Mouse (Mus musculus): ENCODE data around the gene Fcho2. TPM values are rescaled to one million over a fixed set of nuclear protein-coding genes. Genes with fewer than 3 reads are reported as not detected.
"Not testable (repeated sequence)": the region's sequence is repeated elsewhere in the genome, so short reads cannot be mapped to it uniquely, and the experiment has no call there.

Fcho2 gene
- polyA plus RNA-seq, 1 experiment from 2014 or later = 37.5 TPM

- Histone ChIP-seq H3K27me3 (ENCODE audit: insufficient read depth, low read length) (no peaks in the 10 kb centered on the region), H3K9me3 (ENCODE audit: low read length) (no peaks in the 10 kb centered on the region), H3K27ac (ENCODE audit: low read length) (no peak overlapping the region), H3K4me3 (ENCODE audit: low read length) (no peak overlapping the region), H3K36me3 (ENCODE audit: insufficient read depth, low read length) (no peaks in the 10 kb centered on the region), H3K9ac (replicated peaks; ENCODE audit: low read length) (no peak overlapping the region), H3K4me1 (ENCODE audit: insufficient read depth, low read length) (no peaks in the 10 kb centered on the region), H3K4me2 (replicated peaks; ENCODE audit: low read depth, low read length) (no peak overlapping the region)
- no peak for ATAC-seq (ENCODE audit: low FRiP score, low TSS enrichment)
- 79% methylated on average over 4 of the region's 4 CpGs for WGBS
Measured at GRCm38 (mm10) chr13:98825574-98825973, 10.3 kb upstream of the Fcho2 start.

- Histone ChIP-seq H3K36me3 (ENCODE audit: insufficient read depth, low read length) (no peaks in the 10 kb centered on the region), H3K9ac (replicated peaks; ENCODE audit: low read length) (no peak overlapping the region), H3K27me3 (ENCODE audit: insufficient read depth, low read length) (no peaks in the 10 kb centered on the region), H3K4me2 (replicated peaks; ENCODE audit: low read depth, low read length) (no peak overlapping the region), H3K4me1 (ENCODE audit: insufficient read depth, low read length) (peaks cover 23% of the 10 kb centered on the region), H3K4me3 (ENCODE audit: low read length) (no peak overlapping the region), H3K9me3 (ENCODE audit: low read length) (no peaks in the 10 kb centered on the region), H3K27ac (ENCODE audit: low read length) (peak overlapping the region; percentile 74)
- no peak for ATAC-seq (ENCODE audit: low FRiP score, low TSS enrichment)
- WGBS = 58% methylated on average over 2 of the region's 2 CpGs
Measured at GRCm38 (mm10) chr13:98819094-98819493, 3.8 kb upstream of the Fcho2 start.

GRCm38 (mm10) chr13:98818205-98818604 lies 3.0 kb upstream of the Fcho2 start:
- Histone ChIP-seq H3K27me3 (ENCODE audit: insufficient read depth, low read length) (no peaks in the 10 kb centered on the region), H3K4me2 (replicated peaks; ENCODE audit: low read depth, low read length) (no peak overlapping the region), H3K4me3 (ENCODE audit: low read length) (no peak overlapping the region), H3K4me1 (ENCODE audit: insufficient read depth, low read length) (peaks cover 30% of the 10 kb centered on the region), H3K27ac (ENCODE audit: low read length) (peak overlapping the region; percentile 2; the same call in 1 of the 2 replicates), H3K9ac (replicated peaks; ENCODE audit: low read length) (no peak overlapping the region), H3K9me3 (ENCODE audit: low read length) (no peaks in the 10 kb centered on the region), H3K36me3 (ENCODE audit: insufficient read depth, low read length) (no peaks in the 10 kb centered on the region)
- 52% methylated on average over 4 of the region's 4 CpGs for WGBS
- no peak for ATAC-seq (ENCODE audit: low FRiP score, low TSS enrichment)

GRCm38 (mm10) chr13:98817766-98818165 lies 2.5 kb upstream of the Fcho2 start:
- Histone ChIP-seq H3K4me1 (ENCODE audit: insufficient read depth, low read length) (peaks cover 30% of the 10 kb centered on the region), H3K36me3 (ENCODE audit: insufficient read depth, low read length) (no peaks in the 10 kb centered on the region), H3K4me3 (ENCODE audit: low read length) (no peak overlapping the region), H3K9ac (replicated peaks; ENCODE audit: low read length) (no peak overlapping the region), H3K27me3 (ENCODE audit: insufficient read depth, low read length) (no peaks in the 10 kb centered on the region), H3K27ac (ENCODE audit: low read length) (peak overlapping the region; percentile 2; the same call in 1 of the 2 replicates), H3K9me3 (ENCODE audit: low read length) (no peaks in the 10 kb centered on the region), H3K4me2 (replicated peaks; ENCODE audit: low read depth, low read length) (no peak overlapping the region)
- 47% methylated on average over 4 of the region's 4 CpGs for WGBS
- no peak for ATAC-seq (ENCODE audit: low FRiP score, low TSS enrichment)

- not testable (repeated sequence) for H3K27me3 ChIP-seq (ENCODE audit: insufficient read depth, low read length); H3K27ac ChIP-seq (ENCODE audit: low read length); H3K4me2 ChIP-seq (replicated peaks; ENCODE audit: low read depth, low read length); ATAC-seq (ENCODE audit: low FRiP score, low TSS enrichment); H3K9ac ChIP-seq (replicated peaks; ENCODE audit: low read length); H3K36me3 ChIP-seq (ENCODE audit: insufficient read depth, low read length); H3K4me3 ChIP-seq (ENCODE audit: low read length); H3K9me3 ChIP-seq (ENCODE audit: low read length)
- peaks cover 36% of the 10 kb centered on the region for H3K4me1 ChIP-seq (ENCODE audit: insufficient read depth, low read length)
- 63% methylated on average over 4 of the region's 4 CpGs for WGBS
Measured at GRCm38 (mm10) chr13:98816981-98817660, 1.9 kb upstream of the Fcho2 start.

- ATAC-seq (ENCODE audit: low FRiP score, low TSS enrichment) = no peak
- H3K36me3 ChIP-seq (ENCODE audit: insufficient read depth, low read length) = no peaks in the 10 kb centered on the region
- 78% methylated on average over 9 of the region's 9 CpGs for WGBS
- no peak overlapping the region for H3K9ac ChIP-seq (replicated peaks; ENCODE audit: low read length)
- H3K4me2 ChIP-seq (replicated peaks; ENCODE audit: low read depth, low read length) = no peak overlapping the region
- no peaks in the 10 kb centered on the region for H3K27me3 ChIP-seq (ENCODE audit: insufficient read depth, low read length)
- H3K4me1 ChIP-seq (ENCODE audit: insufficient read depth, low read length) = peaks cover 36% of the 10 kb centered on the region
- H3K4me3 ChIP-seq (ENCODE audit: low read length) = no peak overlapping the region
- peak overlapping the region; percentile 99 for H3K27ac ChIP-seq (ENCODE audit: low read length)
- no peaks in the 10 kb centered on the region for H3K9me3 ChIP-seq (ENCODE audit: low read length)
Measured at GRCm38 (mm10) chr13:98816571-98816970, 1.3 kb upstream of the Fcho2 start.

- under 1% methylated on average over 40 of the region's 81 CpGs for WGBS
Measured at GRCm38 (mm10) chr13:98814275-98815040, 791 bp downstream of the Fcho2 start.

GRCm38 (mm10) chr13:98813596-98814274 lies 1.5 kb downstream of the Fcho2 start:
- Histone ChIP-seq H3K4me2 (replicated peaks; ENCODE audit: low read depth, low read length) (peak overlapping the region; percentile 62), H3K9ac (replicated peaks; ENCODE audit: low read length) (peak overlapping the region; percentile 97), H3K4me1 (ENCODE audit: insufficient read depth, low read length) (peaks cover 29% of the 10 kb centered on the region), H3K27ac (ENCODE audit: low read length) (peak overlapping the region; percentile 99), H3K27me3 (ENCODE audit: insufficient read depth, low read length) (no peaks in the 10 kb centered on the region), H3K36me3 (ENCODE audit: insufficient read depth, low read length) (no peaks in the 10 kb centered on the region), H3K9me3 (ENCODE audit: low read length) (no peaks in the 10 kb centered on the region), H3K4me3 (ENCODE audit: low read length) (peak overlapping the region; percentile 91)
- WGBS = 22% methylated on average over 12 of the region's 12 CpGs
- ATAC-seq (ENCODE audit: low FRiP score, low TSS enrichment) = no peak

More at GRCm38 (mm10) chr13:98814275-98815040, 791 bp downstream of the Fcho2 start:
- H3K9ac ChIP-seq (replicated peaks; ENCODE audit: low read length) = peak overlapping the region; percentile 97
- peak overlapping the region; percentile 91 for H3K4me3 ChIP-seq (ENCODE audit: low read length)
- H3K27ac ChIP-seq (ENCODE audit: low read length) = peak overlapping the region; percentile 99
- no peaks in the 10 kb centered on the region for H3K9me3 ChIP-seq (ENCODE audit: low read length)
- peak; percentile 60 for ATAC-seq (ENCODE audit: low FRiP score, low TSS enrichment)
- H3K4me2 ChIP-seq (replicated peaks; ENCODE audit: low read depth, low read length) = peak overlapping the region; percentile 62
- no peaks in the 10 kb centered on the region for H3K27me3 ChIP-seq (ENCODE audit: insufficient read depth, low read length)
- H3K36me3 ChIP-seq (ENCODE audit: insufficient read depth, low read length) = no peaks in the 10 kb centered on the region
- H3K4me1 ChIP-seq (ENCODE audit: insufficient read depth, low read length) = peaks cover 36% of the 10 kb centered on the region

GRCm38 (mm10) chr13:98813167-98813566 lies 2.1 kb downstream of the Fcho2 start:
- 69% methylated on average over 2 of the region's 2 CpGs for WGBS
- Histone ChIP-seq H3K9ac (replicated peaks; ENCODE audit: low read length) (no peak overlapping the region), H3K4me2 (replicated peaks; ENCODE audit: low read depth, low read length) (peak overlapping the region; percentile 62; the same call in 1 of the 2 replicates), H3K36me3 (ENCODE audit: insufficient read depth, low read length) (no peaks in the 10 kb centered on the region), H3K27ac (ENCODE audit: low read length) (no peak overlapping the region), H3K27me3 (ENCODE audit: insufficient read depth, low read length) (no peaks in the 10 kb centered on the region), H3K4me3 (ENCODE audit: low read length) (no peak overlapping the region), H3K9me3 (ENCODE audit: low read length) (no peaks in the 10 kb centered on the region), H3K4me1 (ENCODE audit: insufficient read depth, low read length) (peaks cover 29% of the 10 kb centered on the region)
- no peak for ATAC-seq (ENCODE audit: low FRiP score, low TSS enrichment)
